Comparison of ENCODE assay signal across 8 mouse cellular contexts in genomic region chr1:46066484-46067251, GRCm38 (mm10). TPM values are rescaled to one million over a fixed set of nuclear protein-coding genes. Genes with fewer than 3 reads are reported as not detected.
DNase-seq lines count a peak whose midpoint lies in the region; ATAC-seq and TF ChIP-seq lines count a peak whose summit lies in the region.

No protein-coding gene starts in this region.

- no peaks in the 10 kb centered on the region for H3K36me3 ChIP-seq in forebrain, embryonic 12.5 days (replicated peaks)
- no peaks in the 10 kb centered on the region for H3K36me3 ChIP-seq in heart, embryonic 15.5 days
- H3K36me3 ChIP-seq in liver, adult 2 months (ENCODE audit: control insufficient read depth, insufficient read depth, low read length) = no peaks in the 10 kb centered on the region
- H3K36me3 ChIP-seq in neural tube, embryonic 11.5 days (ENCODE audit: control insufficient read depth, insufficient read depth, low read length) = no peaks in the 10 kb centered on the region

- peak; percentile 38 to 51 for DNase-seq in urinary bladder, adult 18-20 months (ENCODE audit: low spot score in 2 of 2)
- no peak for DNase-seq in urinary bladder, postnatal 10 days (ENCODE audit: low spot score)
- peak; percentile 79 for DNase-seq in kidney, postnatal 14 days
- peak; percentile 60 for DNase-seq in liver, adult 2 months (ENCODE audit: extremely low read depth, low read depth, low spot score)
- DNase-seq in neural tube, embryonic 11.5 days (ENCODE audit: low spot score) = peak; percentile 81
- DNase-seq in urinary bladder, postnatal 36 days (ENCODE audit: low spot score in 2 of 2) = peak; percentile 59 to 64

- H3K9ac ChIP-seq in forebrain, embryonic 12.5 days = peak overlapping the region; percentile 81
- H3K9ac ChIP-seq in heart, embryonic 15.5 days = peak overlapping the region; percentile 77
- H3K9ac ChIP-seq in liver, adult 2 months (ENCODE audit: low read depth, low read length) = peak overlapping the region; percentile 66
- H3K9ac ChIP-seq in neural tube, embryonic 11.5 days (ENCODE audit: low read length) = peak overlapping the region; percentile 84

- no peaks in the 10 kb centered on the region for H3K9me3 ChIP-seq in forebrain, embryonic 12.5 days
- no peaks in the 10 kb centered on the region for H3K9me3 ChIP-seq in heart, embryonic 15.5 days (replicated peaks)
- H3K9me3 ChIP-seq in neural tube, embryonic 11.5 days (ENCODE audit: control insufficient read depth, low read length) = no peaks in the 10 kb centered on the region

- no peaks in the 10 kb centered on the region for H3K27me3 ChIP-seq in forebrain, embryonic 12.5 days
- H3K27me3 ChIP-seq in heart, embryonic 15.5 days = no peaks in the 10 kb centered on the region
- no peaks in the 10 kb centered on the region for H3K27me3 ChIP-seq in liver, adult 2 months (ENCODE audit: control insufficient read depth, insufficient read depth, low read length)
- H3K27me3 ChIP-seq in neural tube, embryonic 11.5 days (ENCODE audit: control insufficient read depth, insufficient read depth, low read length) = no peaks in the 10 kb centered on the region

- peak; percentile 13; the same call in 1 of the 2 replicates for TF ChIP-seq CTCF in liver, adult 2 months (IDR thresholded peaks at IDR 0.05; ENCODE audit: low read depth, low read length)

- peak overlapping the region; percentile 68 for H3K4me2 ChIP-seq in forebrain, embryonic 12.5 days
- H3K4me2 ChIP-seq in heart, embryonic 15.5 days = peak overlapping the region; percentile 78
- peak overlapping the region; percentile 54 for H3K4me2 ChIP-seq in neural tube, embryonic 11.5 days (ENCODE audit: low read depth)

- peak; percentile 93 for ATAC-seq in forebrain, embryonic 12.5 days (ENCODE audit: low FRiP score)
- ATAC-seq in heart, embryonic 15.5 days (replicated peaks; ENCODE audit: insufficient number of reproducible peaks, insufficient read depth, low FRiP score, low read depth) = peak; percentile 74
- peak; percentile 87 for ATAC-seq in neural tube, embryonic 11.5 days (ENCODE audit: insufficient read depth, low FRiP score, low TSS enrichment)

- H3K27ac ChIP-seq in forebrain, embryonic 12.5 days = peak overlapping the region; percentile 82
- H3K27ac ChIP-seq in heart, embryonic 15.5 days = peak overlapping the region; percentile 88
- H3K27ac ChIP-seq in liver, adult 2 months (replicated peaks; ENCODE audit: insufficient read depth, low read depth, low read length) = no peak overlapping the region
- peak overlapping the region; percentile 56; the same call in 1 of the 2 replicates for H3K27ac ChIP-seq in neural tube, embryonic 11.5 days (ENCODE audit: low read depth, low read length)

- H3K79me2 ChIP-seq in liver, adult 2 months (ENCODE audit: control insufficient read depth, insufficient read depth, low read length) = no peaks in the 10 kb centered on the region

- H3K4me3 ChIP-seq in forebrain, embryonic 12.5 days (replicated peaks) = peak overlapping the region; percentile 59
- H3K4me3 ChIP-seq in heart, embryonic 15.5 days = peak overlapping the region; percentile 72
- H3K4me3 ChIP-seq in liver, adult 2 months (ENCODE audit: insufficient read depth, low read depth, low read length) = peak overlapping the region; percentile 63
- H3K4me3 ChIP-seq in neural tube, embryonic 11.5 days (ENCODE audit: low read depth, low read length) = peak overlapping the region; percentile 50

- no peaks in the 10 kb centered on the region for H3K4me1 ChIP-seq in forebrain, embryonic 12.5 days
- H3K4me1 ChIP-seq in heart, embryonic 15.5 days (replicated peaks) = no peaks in the 10 kb centered on the region
- 0 out of 2 replicates have a peak, but pooled peaks cover 4% of the 10 kb centered on the region for H3K4me1 ChIP-seq in liver, adult 2 months (ENCODE audit: control insufficient read depth, insufficient read depth, low read length)
- H3K4me1 ChIP-seq in neural tube, embryonic 11.5 days (ENCODE audit: control insufficient read depth, insufficient read depth, low read length) = no peaks in the 10 kb centered on the region

- under 1% methylated on average over 28 of the region's 28 CpGs for WGBS in forebrain, embryonic 12.5 days
- WGBS in heart, embryonic 15.5 days = under 1% methylated on average over 28 of the region's 28 CpGs
- 1% methylated on average over 28 of the region's 28 CpGs for WGBS in liver, adult 2 months
- under 1% methylated on average over 28 of the region's 28 CpGs for WGBS in neural tube, embryonic 11.5 days

- no peak for TF ChIP-seq POLR2A in liver, adult 2 months (IDR thresholded peaks at IDR 0.05; ENCODE audit: extremely low read depth, insufficient read depth, low read length)

RNA-seq across cellular contexts. Expression of gene Dnah7b, which starts 0.6 kb away (rescaled TPM):
- polyA plus RNA-seq in forebrain, embryonic 12.5 days (2016; fragmentation: Nextera tagmentation; extraction: Ambion mirVana) = 2.3 and 2.9 TPM in 2 replicates
- 0.77 and 0.91 TPM in 2 replicates for polyA plus RNA-seq in heart, embryonic 15.5 days (2015; fragmentation: Nextera tagmentation; extraction: Ambion mirVana)
- 0.13 and 0.18 TPM in 2 replicates for total RNA-seq in liver, adult 2 months (2014; rRNA removed)
- 0.10 TPM in 1 of 2 replicates, not detected in the other for polyA plus RNA-seq in liver, adult 2 months (2012; rRNA removed)
- 1.9 TPM in 2 replicates for polyA plus RNA-seq in neural tube, embryonic 11.5 days (2014; fragmentation: Nextera tagmentation; extraction: Ambion mirVana)
